Mouse (Mus musculus): ENCODE data around the gene Zfp319. TPM values are rescaled to one million over a fixed set of nuclear protein-coding genes. Genes with fewer than 3 reads are reported as not detected.

The Zfp319 gene
- polyA plus RNA-seq, 1 experiment from 2014 or later, result 6.6 TPM

- no peak for DNase-seq (ENCODE audit: low spot score)
These were observed 17.9 kb downstream of the Zfp319 start for GRCm38 (mm10) chr8:95313857-95314256.

GRCm38 (mm10) chr8:95312836-95313235 lies 18.9 kb downstream of the Zfp319 start:
- DNase-seq (ENCODE audit: low spot score), result no peak

GRCm38 (mm10) chr8:95310342-95310970 lies 21.3 kb downstream of the Zfp319 start, which contains the start of gene Tepp:
TSS of gene Tepp (plus strand) at chr8:95310566.
- DNase-seq (ENCODE audit: low spot score), result no peak

- no peak for DNase-seq (ENCODE audit: low spot score)
These were observed 25.3 kb downstream of the Zfp319 start, which contains the start of gene Cngb1 for GRCm38 (mm10) chr8:95306431-95306830. TSS of gene Cngb1 (minus strand) at chr8:95306585.

- no peak for DNase-seq (ENCODE audit: low spot score)
These were observed 26.2 kb downstream of the Zfp319 start for GRCm38 (mm10) chr8:95305526-95305925.

GRCm38 (mm10) chr8:95302410-95302809 lies 29.3 kb downstream of the Zfp319 start:
- peak; percentile 69 for DNase-seq (ENCODE audit: low spot score)

GRCm38 (mm10) chr8:95293891-95294290 lies 37.9 kb downstream of the Zfp319 start:
- no peak for DNase-seq (ENCODE audit: low spot score)

- DNase-seq (ENCODE audit: low spot score), result no peak
These were observed 38.6 kb downstream of the Zfp319 start for GRCm38 (mm10) chr8:95293172-95293571.

- DNase-seq (ENCODE audit: low spot score), result no peak
These were observed 42.6 kb downstream of the Zfp319 start for GRCm38 (mm10) chr8:95289066-95289650.

- no peak for DNase-seq (ENCODE audit: low spot score)
These were observed 50.3 kb downstream of the Zfp319 start for GRCm38 (mm10) chr8:95281493-95281892.

Other genes starting within 250 kb of the Zfp319 start
- gene Kifc3, start 129.1 kb downstream of the Zfp319 start, polyA plus RNA-seq (2015; fragmentation: Nextera tagmentation; extraction: Ambion mirVana), result 8.6 and 8.7 TPM in 2 replicates
- gene Cngb1, start 25.4 kb downstream of the Zfp319 start, polyA plus RNA-seq (2015; fragmentation: Nextera tagmentation; extraction: Ambion mirVana), result 0.67 and 1.2 TPM in 2 replicates
- 2.7 and 2.8 TPM in 2 replicates for gene Tepp, start 21.4 kb downstream of the Zfp319 start, polyA plus RNA-seq (2015; fragmentation: Nextera tagmentation; extraction: Ambion mirVana)
- gene Usb1, start 334 bp upstream of the Zfp319 start, polyA plus RNA-seq (2015; fragmentation: Nextera tagmentation; extraction: Ambion mirVana), result 34.1 and 35.8 TPM in 2 replicates
- gene Mmp15, start 20.3 kb upstream of the Zfp319 start, polyA plus RNA-seq (2015; fragmentation: Nextera tagmentation; extraction: Ambion mirVana), result 4.0 and 4.5 TPM in 2 replicates
- gene Cfap20, start 102.9 kb upstream of the Zfp319 start, polyA plus RNA-seq (2015; fragmentation: Nextera tagmentation; extraction: Ambion mirVana), result 94.4 and 104 TPM in 2 replicates
- 10.7 and 13.9 TPM in 2 replicates for gene Csnk2a2, start 158.1 kb upstream of the Zfp319 start, polyA plus RNA-seq (2015; fragmentation: Nextera tagmentation; extraction: Ambion mirVana)
- gene Ccdc113, start 202.1 kb upstream of the Zfp319 start, polyA plus RNA-seq (2015; fragmentation: Nextera tagmentation; extraction: Ambion mirVana), result 0.22 and 0.42 TPM in 2 replicates
- not detected in 2 replicates for gene Prss54, start 244.4 kb upstream of the Zfp319 start, polyA plus RNA-seq (2015; fragmentation: Nextera tagmentation; extraction: Ambion mirVana)